7 mouse cellular contexts compared by ENCODE assay signal in the genomic region with DNA sequence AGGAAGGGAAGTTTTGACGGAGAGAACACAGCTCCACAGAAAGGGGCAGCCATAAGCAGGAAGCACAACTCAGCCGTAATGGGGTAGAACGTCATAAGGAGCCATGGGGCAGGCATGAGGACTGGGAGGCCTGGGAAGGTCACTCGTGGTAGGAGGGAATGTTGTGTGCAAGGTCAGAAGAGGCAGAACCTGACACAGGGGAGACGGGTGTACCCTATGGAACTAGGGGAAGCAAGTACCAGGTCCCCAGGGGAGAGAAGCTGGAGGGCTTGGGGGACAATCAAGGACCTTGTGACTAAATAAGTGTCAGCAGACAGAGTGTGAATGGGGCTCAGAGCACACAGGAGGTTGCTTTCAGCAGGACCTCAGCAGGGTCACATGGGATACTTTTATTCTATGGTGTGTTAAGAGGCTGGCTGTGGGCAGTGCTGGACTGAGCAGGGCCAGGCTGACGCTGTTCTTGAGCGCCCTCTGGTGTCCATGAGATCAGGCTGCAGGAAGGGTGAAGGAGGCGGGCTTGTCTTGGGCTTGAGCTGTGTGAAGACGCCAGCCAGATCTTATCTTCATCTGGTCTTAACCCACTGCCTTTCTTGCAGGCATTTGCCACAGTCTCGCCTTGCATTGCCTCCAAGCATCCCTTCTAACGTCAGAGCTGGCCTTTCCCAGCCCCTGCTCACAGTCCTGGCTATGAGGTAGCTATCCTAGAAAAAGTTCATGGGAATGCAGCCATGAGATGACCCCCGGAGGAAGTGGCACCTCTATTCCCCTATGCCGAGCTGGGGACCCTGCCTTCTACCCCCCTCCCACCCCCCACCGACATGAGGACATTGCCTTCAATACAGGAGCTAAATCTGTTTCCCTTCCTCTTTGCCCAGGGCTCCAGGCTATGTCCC. TPM values are rescaled to one million over a fixed set of nuclear protein-coding genes. Genes with fewer than 3 reads are reported as not detected.
A peak's percentile ranks its signal among the peaks of the same experiment; 100 is the strongest.
DNase-seq lines count a peak whose midpoint lies in the region; ATAC-seq and TF ChIP-seq lines count a peak whose summit lies in the region.

No protein-coding gene starts in this region.

- H3K27ac ChIP-seq in hindbrain, postnatal 0 days = no peak overlapping the region
- H3K27ac ChIP-seq in macrophage = peak overlapping the region; percentile 87

- WGBS in hindbrain, postnatal 0 days = 32% methylated on average over 14 of the region's 14 CpGs
- WGBS in macrophage (ENCODE audit: missing documents) = 21% methylated on average over 14 of the region's 14 CpGs

- no peaks in the 10 kb centered on the region for H3K27me3 ChIP-seq in hindbrain, postnatal 0 days (ENCODE audit: insufficient read depth, low read length)

- TF ChIP-seq CTCF in hindbrain, postnatal 0 days (IDR thresholded peaks at IDR 0.05; ENCODE audit: low read depth) = peak; percentile 93

- H3K9ac ChIP-seq in hindbrain, postnatal 0 days (replicated peaks; ENCODE audit: low read length) = no peak overlapping the region

- H3K4me1 ChIP-seq in hindbrain, postnatal 0 days (ENCODE audit: insufficient read depth, low read length) = no peaks in the 10 kb centered on the region

- H3K36me3 ChIP-seq in hindbrain, postnatal 0 days (ENCODE audit: insufficient read depth, low read length) = no peaks in the 10 kb centered on the region
- no peaks in the 10 kb centered on the region for H3K36me3 ChIP-seq in macrophage (ENCODE audit: inconsistent target)

- H3K4me2 ChIP-seq in hindbrain, postnatal 0 days (ENCODE audit: low read depth, low read length) = no peak overlapping the region

- H3K4me3 ChIP-seq in hindbrain, postnatal 0 days (ENCODE audit: low read length) = no peak overlapping the region
- no peak overlapping the region for H3K4me3 ChIP-seq in macrophage (ENCODE audit: inconsistent target)

- ATAC-seq in hindbrain, postnatal 0 days = peak; percentile 92

- H3K9me3 ChIP-seq in hindbrain, postnatal 0 days (ENCODE audit: low read length) = no peaks in the 10 kb centered on the region

- peak; percentile 77 for DNase-seq in ZHBTc4 (ENCODE audit: low read depth, low spot score)
- peak; percentile 31 for DNase-seq in cerebellum, adult 8-10 months
- peak; percentile 23 to 82 for DNase-seq in frontal cortex, adult 2 months (ENCODE audit: extremely low spot score in 1 of 2, low spot score in 1 of 2)
- peak; percentile 80 for DNase-seq in hindbrain, postnatal 0 days (ENCODE audit: low spot score)
- peak; percentile 23 to 34 for DNase-seq in left cerebral cortex, adult 8-10 months (ENCODE audit: low spot score in 2 of 2)
- DNase-seq in right cerebral cortex, adult 2 months (ENCODE audit: low spot score in 2 of 2) = peak; percentile 74 to 76

- H3K79me2 ChIP-seq in macrophage (ENCODE audit: inconsistent target) = no peaks in the 10 kb centered on the region

RNA-seq across cellular contexts. Expression of a gene that starts 13.7 kb away (rescaled TPM):
- not detected in 2 replicates for polyA plus RNA-seq in frontal cortex, adult 2 months (2012; rRNA removed)
- not detected in 2 replicates for total RNA-seq in hindbrain, postnatal 0 days (2014; rRNA removed)
- polyA plus RNA-seq in hindbrain, postnatal 0 days (2015; fragmentation: Nextera tagmentation; extraction: Ambion mirVana) = not detected in 2 replicates
- not detected for total RNA-seq in left cerebral cortex, adult 8-10 months (2022)
- not detected for total RNA-seq in macrophage (2018; cell fraction: chromatin; rRNA removed)
- not detected for total RNA-seq in macrophage (2018; cell fraction: cytosol; rRNA removed)
- not detected for total RNA-seq in macrophage (2018; cell fraction: nucleus; rRNA removed)
- not detected in 3 replicates for polyA plus RNA-seq in macrophage (2018)

RNA-seq across cellular contexts. Expression of a gene that starts 30.7 kb away (rescaled TPM):
- not detected in 2 replicates for polyA plus RNA-seq in frontal cortex, adult 2 months (2012; rRNA removed)
- not detected in 2 replicates for total RNA-seq in hindbrain, postnatal 0 days (2014; rRNA removed)
- polyA plus RNA-seq in hindbrain, postnatal 0 days (2015; fragmentation: Nextera tagmentation; extraction: Ambion mirVana) = 0.18 TPM in 1 of 2 replicates, not detected in the other
- total RNA-seq in left cerebral cortex, adult 8-10 months (2022) = not detected
- total RNA-seq in macrophage (2018; cell fraction: chromatin; rRNA removed) = not detected
- not detected for total RNA-seq in macrophage (2018; cell fraction: cytosol; rRNA removed)
- total RNA-seq in macrophage (2018; cell fraction: nucleus; rRNA removed) = not detected
- polyA plus RNA-seq in macrophage (2018) = not detected in 3 replicates

RNA-seq across cellular contexts. Expression of a gene that starts 38.8 kb away (rescaled TPM):
- polyA plus RNA-seq in frontal cortex, adult 2 months (2012; rRNA removed) = not detected in 2 replicates
- 1.7 TPM in 2 replicates for total RNA-seq in hindbrain, postnatal 0 days (2014; rRNA removed)
- 2.7 and 3.1 TPM in 2 replicates for polyA plus RNA-seq in hindbrain, postnatal 0 days (2015; fragmentation: Nextera tagmentation; extraction: Ambion mirVana)
- total RNA-seq in left cerebral cortex, adult 8-10 months (2022) = not detected
- not detected for total RNA-seq in macrophage (2018; cell fraction: chromatin; rRNA removed)
- total RNA-seq in macrophage (2018; cell fraction: cytosol; rRNA removed) = not detected
- total RNA-seq in macrophage (2018; cell fraction: nucleus; rRNA removed) = not detected
- not detected in 3 replicates for polyA plus RNA-seq in macrophage (2018)

RNA-seq across cellular contexts. Expression of a gene that starts 46.7 kb away (rescaled TPM):
- not detected in 2 replicates for polyA plus RNA-seq in frontal cortex, adult 2 months (2012; rRNA removed)
- total RNA-seq in hindbrain, postnatal 0 days (2014; rRNA removed) = not detected in 2 replicates
- not detected in 2 replicates for polyA plus RNA-seq in hindbrain, postnatal 0 days (2015; fragmentation: Nextera tagmentation; extraction: Ambion mirVana)
- total RNA-seq in left cerebral cortex, adult 8-10 months (2022) = not detected
- total RNA-seq in macrophage (2018; cell fraction: chromatin; rRNA removed) = not detected
- 1 to 10 TPM in 17 of 26 experiments, under 1 TPM in 9; 0.33 to 4.6 (median 1.6) TPM for total RNA-seq in macrophage (2018; cell fraction: cytosol; rRNA removed)
- 1 to 10 TPM in 11 of 26 experiments, under 1 TPM in 6, not detected in 9; 0.67 to 3.1 (median 1.2) TPM for total RNA-seq in macrophage (2018; cell fraction: nucleus; rRNA removed)
- polyA plus RNA-seq in macrophage (2018) = 0.91 to 5.8 TPM (median 2.6 TPM) in 3 replicates

RNA-seq across cellular contexts. Expression of a gene that starts 56.1 kb away (rescaled TPM):
- not detected in 2 replicates for polyA plus RNA-seq in frontal cortex, adult 2 months (2012; rRNA removed)
- total RNA-seq in hindbrain, postnatal 0 days (2014; rRNA removed) = not detected in 2 replicates
- not detected in 2 replicates for polyA plus RNA-seq in hindbrain, postnatal 0 days (2015; fragmentation: Nextera tagmentation; extraction: Ambion mirVana)
- total RNA-seq in left cerebral cortex, adult 8-10 months (2022) = not detected
- not detected for total RNA-seq in macrophage (2018; cell fraction: chromatin; rRNA removed)
- under 1 TPM in 6 of 26 experiments, not detected in 20; 0.14 to 0.42 (median 0.25) TPM for total RNA-seq in macrophage (2018; cell fraction: cytosol; rRNA removed)
- under 1 TPM in 1 of 26 experiments, not detected in 25; 0.75 TPM for total RNA-seq in macrophage (2018; cell fraction: nucleus; rRNA removed)
- polyA plus RNA-seq in macrophage (2018) = 0.40 TPM in 1 of 3 replicates, not detected in the others

Comparison
In these comparisons a context has a peak if more than half of its experiments do, and no peak if none do; other contexts are left out.
1. DNase-seq: peak in every context shown above with its lines; median percentile 80 in hindbrain, postnatal 0 days; 77 in ZHBTc4; 75 in right cerebral cortex, adult 2 months; 52 in frontal cortex, adult 2 months; 31 in cerebellum, adult 8-10 months; 28 in left cerebral cortex, adult 8-10 months.